Mouse (Mus musculus) urinary bladder, adult 18-20 months (tissue): ENCODE measurements around the gene Jmjd1c.

Experiments
- DNase-seq, 2 experiments: peaks; one replicate each; pipeline ENCODE4 v3.0.0; 2022; ENCODE audit warnings: low spot score in 2 of 2, mixed read lengths in 2 of 2

Jmjd1c gene

GRCm38 (mm10) chr10:67072600-67072999 is 23.3 kb upstream of the Jmjd1c start:
- DNase-seq: no peak

- DNase-seq: no peak
These were observed 22.3 kb upstream of the Jmjd1c start for GRCm38 (mm10) chr10:67073577-67073976.

- DNase-seq: no peak
These were observed 19.7 kb upstream of the Jmjd1c start for GRCm38 (mm10) chr10:67075931-67076878.

DNA sequence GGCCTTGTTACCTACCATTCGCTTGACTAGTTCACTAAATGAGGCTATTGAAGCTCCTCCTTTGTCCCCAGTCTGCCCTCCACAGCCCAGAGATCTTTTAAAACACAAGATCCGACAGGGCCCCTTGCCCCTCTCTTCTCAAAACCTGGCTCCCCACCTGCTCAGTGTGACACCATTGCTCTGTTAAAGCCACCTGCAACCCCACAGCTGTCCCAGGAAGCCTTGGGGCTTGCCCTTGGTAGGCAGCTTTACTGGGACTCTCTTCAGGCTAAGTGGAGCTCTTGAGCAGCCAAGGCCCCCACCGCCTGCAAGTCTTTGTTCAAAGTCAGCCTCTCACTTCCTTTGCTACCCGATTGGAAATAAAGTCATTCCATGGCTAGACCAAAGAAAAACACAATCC is 16.9 kb upstream of the Jmjd1c start:
- no peak for DNase-seq

DNA sequence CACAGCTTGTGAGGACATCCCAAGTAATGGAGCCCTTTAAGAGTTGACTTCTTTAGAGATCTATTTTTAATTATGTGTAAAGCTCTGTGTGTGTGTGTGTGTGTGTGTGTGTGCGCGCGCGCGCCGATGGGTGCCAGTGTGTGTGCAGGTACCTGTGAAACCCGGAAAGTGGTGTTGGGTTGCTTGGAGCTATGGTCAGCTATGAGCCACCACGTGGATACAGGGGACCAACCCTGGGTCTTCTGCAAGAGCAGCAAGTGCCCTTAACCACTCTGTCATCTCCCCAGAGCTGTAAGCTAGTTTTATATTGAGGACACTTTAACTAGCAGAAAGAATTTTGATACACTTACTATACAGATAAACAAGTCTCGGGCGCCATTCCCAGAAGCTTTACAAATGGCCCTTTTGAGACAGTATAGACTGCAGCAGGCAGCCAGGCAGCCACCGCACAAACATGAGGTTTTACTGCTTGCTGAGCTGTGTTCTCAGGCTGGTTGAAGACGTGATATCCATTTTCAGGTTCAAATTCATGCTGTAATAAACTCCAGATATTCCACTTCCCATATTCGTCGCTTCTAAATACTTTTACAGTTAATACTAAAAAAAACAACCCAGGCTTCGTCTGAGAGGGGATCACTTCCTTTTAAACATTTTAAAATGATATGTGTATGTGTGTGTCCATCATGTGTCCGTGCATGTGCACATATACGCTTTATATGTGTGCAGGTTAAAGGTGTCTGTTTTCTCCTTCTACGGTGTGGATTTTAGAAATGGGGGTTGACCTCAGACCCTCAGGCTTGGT is 14.5 kb upstream of the Jmjd1c start:
- no peak for DNase-seq

DNA sequence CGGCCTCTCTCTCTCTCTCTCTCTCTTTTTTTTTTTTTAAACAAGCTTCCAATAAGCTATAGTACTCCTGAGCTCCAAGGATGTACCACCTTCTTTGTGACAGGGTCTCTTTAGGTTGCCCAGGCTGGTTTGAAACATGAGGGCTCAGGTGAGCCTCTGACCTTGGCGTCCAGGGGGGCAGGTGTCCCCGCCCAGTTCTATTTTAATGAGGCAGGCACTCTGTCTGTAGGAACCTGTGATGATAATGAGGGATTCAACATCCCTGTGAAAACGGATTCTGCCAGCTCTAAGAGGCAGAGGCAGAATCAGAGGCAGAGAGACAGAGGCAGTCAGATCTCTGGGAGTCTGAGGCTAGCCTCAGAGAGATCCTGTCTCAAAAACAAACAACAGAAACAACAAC is 13.4 kb upstream of the Jmjd1c start:
- DNase-seq: no peak

DNA sequence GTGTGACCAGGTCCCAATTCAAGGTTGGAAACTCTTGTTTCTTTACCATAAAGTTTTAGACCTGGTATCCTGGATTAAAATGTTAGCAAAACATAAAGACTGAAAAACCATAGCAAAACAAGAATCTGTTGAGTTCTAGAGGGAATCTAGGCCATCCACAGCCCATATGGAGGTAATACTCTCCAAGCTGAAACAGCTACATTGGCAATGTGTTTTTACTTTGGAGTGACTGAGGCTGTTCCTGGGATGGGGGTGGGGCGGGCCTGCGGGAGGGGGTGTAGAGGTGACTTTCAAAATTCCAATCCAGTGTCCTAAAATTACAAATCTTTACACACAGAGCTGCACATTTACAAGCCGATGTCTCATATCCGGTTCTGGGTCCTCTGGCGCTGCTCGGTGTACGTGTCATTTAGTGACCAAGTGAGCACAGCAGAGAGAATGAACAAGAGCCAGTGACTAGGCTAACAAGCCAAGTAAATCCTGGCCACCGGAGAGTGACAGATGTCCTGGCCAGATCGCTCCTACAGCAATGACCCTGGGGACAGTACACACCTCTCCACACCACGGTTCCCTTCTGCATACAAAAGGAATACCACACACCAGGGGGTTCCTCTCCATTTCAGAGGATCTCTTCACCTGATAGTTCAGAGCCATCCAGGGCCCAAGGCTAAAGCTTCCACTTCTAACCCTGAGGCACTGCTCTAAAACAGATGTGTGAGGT is 12.3 kb upstream of the Jmjd1c start:
- no peak for DNase-seq

DNA sequence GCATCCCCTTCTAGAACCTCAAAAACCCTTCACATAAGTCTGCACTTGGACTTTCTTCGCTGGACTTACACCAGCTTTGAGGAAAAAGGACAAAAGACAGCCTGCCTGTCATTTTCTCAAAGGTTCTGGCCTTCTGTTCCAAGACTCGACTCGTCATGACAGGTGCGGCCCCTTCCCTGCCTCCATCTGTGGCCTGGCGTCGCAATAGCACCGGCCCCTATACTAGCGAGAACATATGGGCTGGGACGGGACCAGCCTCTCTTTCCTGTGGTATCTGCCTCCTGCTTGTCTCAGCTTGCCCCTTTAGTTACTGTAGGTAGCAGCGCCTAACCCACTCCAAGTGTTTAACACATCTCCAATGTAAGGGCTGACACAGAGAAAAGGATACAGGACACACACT is 10.8 kb upstream of the Jmjd1c start:
- no peak for DNase-seq

GRCm38 (mm10) chr10:67085916-67086315 is 10.0 kb upstream of the Jmjd1c start:
- DNase-seq: no peak

DNA sequence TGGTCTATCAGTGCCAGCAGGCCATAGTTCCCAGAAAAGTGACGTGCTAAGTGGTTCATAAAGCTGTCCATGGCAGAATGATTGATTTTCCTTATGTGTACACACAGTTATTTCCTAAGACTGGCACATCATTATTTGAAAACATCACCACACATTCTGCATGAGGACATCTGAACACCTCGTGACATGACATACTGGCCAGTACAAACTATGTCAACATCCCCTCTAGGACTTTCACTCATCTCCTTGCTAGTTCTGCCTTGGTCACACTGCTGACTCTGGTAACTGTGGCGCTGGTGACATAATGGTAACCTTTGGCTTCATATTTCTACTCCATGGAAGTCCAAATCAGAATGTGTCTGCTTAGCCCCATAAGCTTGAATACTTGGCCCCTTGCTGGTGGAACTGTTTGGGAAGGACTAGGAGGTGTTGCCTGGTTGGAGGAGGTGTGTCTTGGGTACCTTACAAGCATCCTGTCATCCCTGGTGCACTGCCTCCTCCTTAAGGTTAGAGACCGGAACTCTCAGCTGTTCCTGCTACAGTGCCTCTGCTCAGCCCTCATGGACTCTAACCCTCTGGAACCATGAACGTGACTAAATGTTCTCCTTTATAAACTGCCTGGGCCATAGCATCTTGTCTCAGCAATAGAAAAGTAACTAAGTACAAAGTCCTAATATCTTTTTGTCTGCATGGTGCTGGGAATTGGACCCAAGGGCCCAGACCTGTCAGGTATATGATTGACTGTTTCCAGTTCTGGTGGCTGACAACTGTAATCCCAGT is 8.3 kb upstream of the Jmjd1c start:
- DNase-seq: no peak

GRCm38 (mm10) chr10:67090611-67091010 is 5.3 kb upstream of the Jmjd1c start:
- no peak for DNase-seq

DNA sequence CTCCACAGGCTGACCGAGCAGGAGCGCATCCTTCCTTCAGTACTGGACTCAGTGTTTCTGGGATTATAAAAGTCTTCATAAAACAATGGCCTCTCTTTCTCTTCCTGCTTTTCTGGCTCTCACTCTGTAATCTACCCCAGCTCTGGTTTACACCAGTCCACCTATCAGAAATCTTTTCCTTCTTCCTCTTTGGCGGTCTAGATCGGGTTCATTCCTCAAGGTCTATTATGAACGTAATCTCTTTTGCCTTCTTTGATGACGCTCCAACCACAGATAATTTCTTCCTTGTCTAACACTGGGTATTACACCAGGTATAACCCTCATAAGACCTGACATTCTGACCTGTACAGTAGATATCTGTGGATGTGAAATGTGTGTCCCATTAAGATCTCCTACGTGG is 1.0 kb upstream of the Jmjd1c start:
- DNase-seq: no peak

DNA sequence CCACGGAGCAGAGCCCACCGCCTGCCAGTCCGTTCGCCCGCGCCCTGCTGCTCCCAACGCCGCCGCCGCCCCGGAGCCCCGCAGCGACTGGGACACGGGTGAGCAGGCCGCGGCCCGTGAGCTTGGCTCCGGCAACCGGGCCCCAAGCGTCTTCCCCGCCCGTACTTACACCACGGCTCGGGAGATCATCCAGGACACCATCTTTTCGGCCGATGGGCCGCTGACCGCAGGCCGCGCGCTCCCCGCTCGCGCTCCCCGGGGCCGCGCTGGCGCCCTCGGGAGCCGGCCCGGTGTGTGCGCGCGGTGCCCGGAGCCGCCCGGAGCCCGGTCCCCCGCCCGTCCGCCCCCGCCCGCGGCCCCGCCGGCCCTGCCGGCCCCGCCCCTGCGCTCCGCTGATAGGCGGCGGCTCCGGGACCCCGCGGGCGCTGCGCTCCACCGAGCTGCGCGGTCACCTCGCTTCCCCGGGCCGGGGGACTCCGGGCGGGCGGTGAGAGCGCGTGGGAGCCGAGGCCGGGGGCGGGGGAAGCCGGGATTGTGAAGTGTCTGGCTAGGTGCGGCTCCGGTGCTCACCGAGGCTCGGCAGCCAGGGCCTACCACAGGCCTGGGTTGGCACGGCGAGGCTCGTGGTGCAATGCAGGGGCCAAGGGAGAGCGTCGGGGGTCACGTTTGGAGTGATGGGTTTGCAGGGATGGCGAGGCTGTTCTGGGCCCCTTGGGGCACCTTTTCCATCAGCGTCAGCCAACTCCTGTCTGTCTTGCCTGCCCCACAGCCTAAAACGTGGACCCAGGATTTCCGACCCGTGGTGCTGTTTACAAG is 904 bp downstream of the Jmjd1c start, which contains the start of gene Reep3:
Gene Reep3, minus strand, starts transcription at position 325 of the 816 bp plus-strand sequence.
- peak; percentile 57 to 70 for DNase-seq

DNA sequence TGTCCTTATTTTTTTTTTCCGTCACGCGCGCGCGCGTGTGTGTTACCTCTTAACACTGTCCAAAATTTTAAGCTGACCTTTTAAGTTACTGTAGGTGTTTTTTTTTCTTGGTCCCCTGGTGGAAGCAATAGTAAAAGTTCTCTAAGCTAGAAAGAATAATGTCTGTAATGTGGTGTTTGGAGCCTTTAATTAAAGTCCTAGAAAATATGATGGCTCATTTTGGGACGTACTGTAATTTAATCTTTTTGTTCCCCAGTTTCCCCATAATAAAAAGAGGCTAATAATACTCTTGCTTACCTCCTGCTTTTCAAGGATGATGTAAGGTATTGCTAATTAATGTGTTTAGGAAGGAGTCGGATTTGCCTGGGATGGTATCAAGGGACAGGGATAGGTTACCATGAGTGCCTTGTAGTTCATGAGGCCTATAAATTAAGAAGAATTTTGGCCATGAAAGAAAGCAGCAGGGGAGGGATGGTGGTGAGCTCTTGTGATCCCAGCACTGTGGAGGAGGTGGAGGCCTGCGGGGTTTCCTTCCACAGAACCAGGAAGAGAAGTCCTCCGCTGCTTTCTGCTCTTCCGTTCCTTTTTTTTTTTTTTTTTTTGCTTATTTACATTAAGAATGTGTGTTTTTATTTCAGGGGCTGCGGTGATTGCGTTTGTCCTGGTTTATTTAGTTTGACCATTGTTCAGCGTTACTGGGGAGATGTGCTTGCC is 1.7 kb downstream of the Jmjd1c start:
- no peak for DNase-seq

GRCm38 (mm10) chr10:67098408-67099050 is 2.6 kb downstream of the Jmjd1c start:
- no peak for DNase-seq

DNA sequence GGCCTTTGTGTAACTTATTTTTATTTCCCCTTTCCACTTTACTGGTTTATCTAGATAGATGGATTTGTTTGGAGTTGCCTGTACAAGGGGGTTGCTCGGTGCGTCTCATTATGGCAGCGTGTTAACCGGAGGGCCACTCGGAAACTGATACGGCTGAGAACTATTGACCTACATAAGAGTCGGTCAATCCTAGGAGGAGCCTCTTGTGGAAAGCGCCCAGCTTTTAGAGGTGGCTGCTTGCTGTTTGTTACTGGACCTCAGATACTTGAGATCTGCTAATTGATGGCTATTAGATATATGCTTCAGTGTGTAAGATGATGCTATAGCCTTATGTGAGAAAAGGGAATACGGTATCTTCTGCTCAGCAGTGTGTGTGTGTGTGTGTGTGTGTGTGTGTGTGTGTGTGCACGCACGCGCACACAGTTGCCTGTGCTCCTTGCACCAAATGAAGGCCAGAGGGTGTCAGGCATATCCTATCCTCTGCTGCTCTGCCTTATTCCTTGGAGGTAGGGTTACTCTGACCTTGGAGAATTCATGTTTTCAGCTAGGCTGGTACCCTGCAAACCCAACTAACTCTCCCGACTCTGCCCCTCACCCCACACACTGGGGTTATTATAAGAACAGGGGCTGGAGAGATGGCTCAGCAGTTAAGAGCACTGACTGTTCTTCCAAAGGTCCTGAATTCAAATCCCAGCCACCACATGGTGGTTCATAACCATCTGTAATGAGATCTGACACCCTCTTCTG is 3.4 kb downstream of the Jmjd1c start:
- DNase-seq: no peak

DNA sequence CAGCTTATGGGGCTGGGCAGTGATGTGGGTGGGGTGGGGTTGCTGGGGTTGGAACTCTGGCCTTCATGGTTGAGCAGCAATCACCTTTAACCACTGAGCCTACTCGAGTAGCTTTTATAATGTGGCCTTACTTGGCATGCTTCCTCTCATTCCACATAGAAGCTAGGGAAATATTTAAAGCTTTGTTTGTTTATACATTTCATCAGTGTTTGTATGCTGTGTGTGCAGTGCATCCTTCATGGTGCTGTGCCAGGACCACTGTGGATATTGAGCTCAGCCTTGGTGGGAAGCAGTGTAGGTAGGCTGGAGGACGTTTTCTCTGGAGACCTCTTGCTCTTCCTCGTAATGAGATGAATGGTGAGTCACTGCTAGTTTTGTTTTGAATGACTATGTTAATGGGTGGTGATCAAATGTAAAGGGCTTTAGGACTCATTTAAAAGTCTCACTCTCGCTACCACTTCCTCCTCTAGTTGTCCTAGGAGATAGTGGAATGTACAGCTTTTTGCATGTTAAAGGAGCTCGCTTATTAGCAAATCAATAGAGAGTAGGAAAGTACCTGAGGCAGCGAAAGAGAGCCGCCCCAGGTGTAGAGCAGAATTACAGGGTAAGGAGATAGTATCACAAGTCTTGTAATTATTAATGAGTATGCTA is 4.2 kb downstream of the Jmjd1c start:
- no peak for DNase-seq

DNA sequence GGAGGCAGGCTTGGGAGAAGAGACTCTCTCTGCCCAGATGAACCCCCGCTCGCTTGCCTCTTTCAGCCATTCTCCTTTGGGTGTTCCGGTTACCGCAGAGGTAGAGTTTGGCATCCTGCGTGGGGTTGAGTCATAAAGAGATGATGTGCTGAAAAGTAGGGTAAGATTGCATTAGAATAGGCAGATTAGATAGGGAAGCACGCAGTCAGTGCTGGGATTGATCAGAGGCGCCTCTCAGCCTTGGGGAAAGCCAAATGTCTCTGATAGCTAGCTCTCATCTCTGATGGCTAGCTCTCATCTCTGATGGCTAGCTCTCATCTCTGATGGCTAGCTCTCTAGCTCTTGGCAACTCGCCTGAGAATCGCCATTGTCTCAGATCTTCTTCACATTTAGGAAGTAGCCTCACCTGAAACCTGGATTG is 4.9 kb downstream of the Jmjd1c start:
- DNase-seq: no peak
